Mouse (Mus musculus): Measurements from ENCODE around the gene Erg28. TPM values are rescaled to one million over a fixed set of nuclear protein-coding genes. Genes with fewer than 3 reads are reported as not detected.

Erg28 gene
- total and polyA plus RNA-seq, 3 experiments: 55.6 to 76.3 TPM; not detected in 1

Other genes starting within 250 kb of the Erg28 start
- gene Jdp2, start 225.5 kb downstream of the Erg28 start, total RNA-seq (2012; rRNA removed): 2.3 and 8.1 TPM in 2 replicates
- 1 to 10 TPM in 1 of 2 experiments, not detected in 1; 9.1 TPM for gene Jdp2, start 225.5 kb downstream of the Erg28 start, polyA plus RNA-seq (2012; ENCODE audit: insufficient read depth in 1 of 2, insufficient read length in 2 of 2, low read depth in 1 of 2, low replicate concordance in 2 of 2, missing spikeins in 1 of 2)
- 16.8 and 19.9 TPM in 2 replicates for gene Batf, start 137.9 kb downstream of the Erg28 start, total RNA-seq (2012; rRNA removed)
- 10 to 100 TPM in 1 of 2 experiments, not detected in 1; 14.4 TPM for gene Batf, start 137.9 kb downstream of the Erg28 start, polyA plus RNA-seq (2012; ENCODE audit: insufficient read depth in 1 of 2, insufficient read length in 2 of 2, low read depth in 1 of 2, low replicate concordance in 2 of 2, missing spikeins in 1 of 2)
- not detected in 2 replicates for gene Flvcr2, start 78.0 kb downstream of the Erg28 start, total RNA-seq (2012; rRNA removed)
- gene Flvcr2, start 78.0 kb downstream of the Erg28 start, polyA plus RNA-seq (2012; ENCODE audit: insufficient read depth in 1 of 2, insufficient read length in 2 of 2, low read depth in 1 of 2, low replicate concordance in 2 of 2, missing spikeins in 1 of 2): under 1 TPM in 1 of 2 experiments, not detected in 1; 0.07 TPM
- 7.4 and 9.3 TPM in 2 replicates for gene Ttll5, start 109 bp upstream of the Erg28 start, total RNA-seq (2012; rRNA removed)
- gene Ttll5, start 109 bp upstream of the Erg28 start, polyA plus RNA-seq (2012; ENCODE audit: insufficient read depth in 1 of 2, insufficient read length in 2 of 2, low read depth in 1 of 2, low replicate concordance in 2 of 2, missing spikeins in 1 of 2): 10 to 100 TPM in 1 of 2 experiments, not detected in 1; 18.5 TPM

All from MEL (cell line).